Mouse (Mus musculus): Measurements from ENCODE around the gene Auts2. TPM values are rescaled to one million over a fixed set of nuclear protein-coding genes. Genes with fewer than 3 reads are reported as not detected.

Gene Auts2
- polyA plus RNA-seq, 1 experiment from 2014 or later: 45.3 TPM

- H3K36me3 ChIP-seq: no peaks in the 10 kb centered on the region
- no peaks in the 10 kb centered on the region for H3K27me3 ChIP-seq
- H3K9ac ChIP-seq: no peak overlapping the region
- no peak overlapping the region for H3K4me3 ChIP-seq (replicated peaks)
- no peak overlapping the region for H3K27ac ChIP-seq (replicated peaks)
- H3K9me3 ChIP-seq (replicated peaks): no peaks in the 10 kb centered on the region
- no peak for ATAC-seq (ENCODE audit: insufficient number of reproducible peaks, low FRiP score, low TSS enrichment, low read depth)
- H3K4me1 ChIP-seq: 0 out of 2 replicates have a peak, but pooled peaks cover 16% of the 10 kb centered on the region
- H3K4me2 ChIP-seq (replicated peaks): no peak overlapping the region
- 52% methylated on average over 2 of the region's 2 CpGs for WGBS
Measured at GRCm38 (mm10) chr5:131490811-131491210, 1052.3 kb downstream of the Auts2 start.

DNA sequence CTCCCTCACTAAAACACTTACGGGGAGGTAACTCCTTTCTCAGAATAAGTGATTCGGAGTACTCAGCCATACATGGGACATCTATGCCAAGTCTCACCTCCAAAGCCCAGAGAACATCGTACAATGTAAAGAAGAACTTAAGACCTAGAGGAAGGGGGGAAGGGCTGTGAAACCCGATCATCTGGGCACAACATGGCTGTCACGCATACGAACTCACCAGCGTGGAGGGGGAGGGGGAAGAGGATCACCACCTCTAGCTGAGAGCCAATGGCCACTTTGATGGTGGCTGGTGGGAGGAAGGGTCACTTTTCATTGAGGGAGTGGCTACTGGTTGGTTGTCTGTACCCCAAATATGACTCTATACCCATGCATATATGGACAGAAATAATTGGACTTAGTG is 1053.3 kb downstream of the Auts2 start:
- no peak overlapping the region for H3K4me3 ChIP-seq (replicated peaks)
- H3K9me3 ChIP-seq (replicated peaks): no peaks in the 10 kb centered on the region
- no peaks in the 10 kb centered on the region for H3K36me3 ChIP-seq
- no peak overlapping the region for H3K9ac ChIP-seq
- no peak overlapping the region for H3K4me2 ChIP-seq (replicated peaks)
- H3K4me1 ChIP-seq: 0 out of 2 replicates have a peak, but pooled peaks cover 16% of the 10 kb centered on the region
- 80% methylated on average over 7 of the region's 7 CpGs for WGBS
- no peak for ATAC-seq (ENCODE audit: insufficient number of reproducible peaks, low FRiP score, low TSS enrichment, low read depth)
- no peaks in the 10 kb centered on the region for H3K27me3 ChIP-seq
- no peak overlapping the region for H3K27ac ChIP-seq (replicated peaks)

DNA sequence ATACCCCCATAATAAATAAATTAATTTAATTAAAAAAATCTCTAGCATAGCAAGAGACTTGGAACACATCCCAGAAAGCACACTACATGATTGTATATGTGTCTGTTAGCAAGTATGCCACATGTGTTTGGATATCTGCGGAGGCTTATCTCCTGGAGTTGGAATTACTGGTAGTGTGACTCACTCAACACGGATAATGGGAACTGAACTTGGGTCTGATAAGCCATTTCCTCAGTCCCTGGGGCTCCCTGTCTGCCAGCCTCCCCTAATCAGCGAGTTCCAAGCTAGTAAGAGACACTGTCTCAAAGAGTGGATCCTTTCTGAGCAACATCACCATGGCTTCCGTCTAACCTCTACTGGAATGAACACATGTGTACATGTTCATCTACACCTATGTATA is 1056.6 kb downstream of the Auts2 start:
- Histone ChIP-seq H3K36me3 (no peaks in the 10 kb centered on the region), H3K4me2 (replicated peaks) (no peak overlapping the region), H3K4me1 (no peaks in the 10 kb centered on the region), H3K4me3 (replicated peaks) (no peak overlapping the region), H3K27me3 (no peaks in the 10 kb centered on the region), H3K9me3 (replicated peaks) (no peaks in the 10 kb centered on the region), H3K9ac (no peak overlapping the region), H3K27ac (replicated peaks) (no peak overlapping the region)
- 86% methylated on average over 4 of the region's 4 CpGs for WGBS
- ATAC-seq (ENCODE audit: insufficient number of reproducible peaks, low FRiP score, low TSS enrichment, low read depth): no peak

- H3K36me3 ChIP-seq: peaks cover 64% of the 10 kb centered on the region
- ATAC-seq (ENCODE audit: insufficient number of reproducible peaks, low FRiP score, low TSS enrichment, low read depth): no peak
Measured at GRCm38 (mm10) chr5:131475278-131475677, 1067.9 kb downstream of the Auts2 start.

GRCm38 (mm10) chr5:131468609-131469008 is 1074.5 kb downstream of the Auts2 start:
- H3K36me3 ChIP-seq: peaks cover 79% of the 10 kb centered on the region

More at GRCm38 (mm10) chr5:131475278-131475677, 1067.9 kb downstream of the Auts2 start:
- no peaks in the 10 kb centered on the region for H3K4me1 ChIP-seq
- no peak overlapping the region for H3K4me3 ChIP-seq (replicated peaks)
- 0 out of 2 replicates have a peak, but pooled peaks cover 3% of the 10 kb centered on the region for H3K9me3 ChIP-seq (replicated peaks)
- H3K4me2 ChIP-seq (replicated peaks): no peak overlapping the region
- no peak overlapping the region for H3K27ac ChIP-seq (replicated peaks)
- H3K9ac ChIP-seq: no peak overlapping the region
- H3K27me3 ChIP-seq: no peaks in the 10 kb centered on the region

GRCm38 (mm10) chr5:131466131-131466530 is 1077.0 kb downstream of the Auts2 start:
- Histone ChIP-seq H3K4me2 (replicated peaks) (no peak overlapping the region), H3K9ac (no peak overlapping the region), H3K27me3 (no peaks in the 10 kb centered on the region), H3K4me1 (no peaks in the 10 kb centered on the region), H3K36me3 (peaks cover 70% of the 10 kb centered on the region), H3K27ac (replicated peaks) (no peak overlapping the region), H3K4me3 (replicated peaks) (no peak overlapping the region), H3K9me3 (replicated peaks) (no peaks in the 10 kb centered on the region)
- ATAC-seq (ENCODE audit: insufficient number of reproducible peaks, low FRiP score, low TSS enrichment, low read depth): no peak
- 95% methylated on average over 9 of the region's 9 CpGs for WGBS

More at GRCm38 (mm10) chr5:131468609-131469008, 1074.5 kb downstream of the Auts2 start:
- H3K4me3 ChIP-seq (replicated peaks): no peak overlapping the region
- H3K27ac ChIP-seq (replicated peaks): no peak overlapping the region
- H3K9me3 ChIP-seq (replicated peaks): no peaks in the 10 kb centered on the region
- no peak for ATAC-seq (ENCODE audit: insufficient number of reproducible peaks, low FRiP score, low TSS enrichment, low read depth)
- no peak overlapping the region for H3K4me2 ChIP-seq (replicated peaks)
- H3K4me1 ChIP-seq: no peaks in the 10 kb centered on the region
- H3K9ac ChIP-seq: no peak overlapping the region
- no peaks in the 10 kb centered on the region for H3K27me3 ChIP-seq
- 94% methylated on average over 4 of the region's 4 CpGs for WGBS

GRCm38 (mm10) chr5:131463402-131463801 is 1079.7 kb downstream of the Auts2 start:
- peaks cover 63% of the 10 kb centered on the region for H3K36me3 ChIP-seq
- no peak overlapping the region for H3K4me3 ChIP-seq (replicated peaks)
- H3K27ac ChIP-seq (replicated peaks): no peak overlapping the region
- H3K27me3 ChIP-seq: no peaks in the 10 kb centered on the region
- H3K9me3 ChIP-seq (replicated peaks): no peaks in the 10 kb centered on the region
- WGBS: 91% methylated on average over 6 of the region's 6 CpGs
- no peak overlapping the region for H3K4me2 ChIP-seq (replicated peaks)
- H3K9ac ChIP-seq: no peak overlapping the region
- H3K4me1 ChIP-seq: no peaks in the 10 kb centered on the region
- ATAC-seq (ENCODE audit: insufficient number of reproducible peaks, low FRiP score, low TSS enrichment, low read depth): no peak

DNA sequence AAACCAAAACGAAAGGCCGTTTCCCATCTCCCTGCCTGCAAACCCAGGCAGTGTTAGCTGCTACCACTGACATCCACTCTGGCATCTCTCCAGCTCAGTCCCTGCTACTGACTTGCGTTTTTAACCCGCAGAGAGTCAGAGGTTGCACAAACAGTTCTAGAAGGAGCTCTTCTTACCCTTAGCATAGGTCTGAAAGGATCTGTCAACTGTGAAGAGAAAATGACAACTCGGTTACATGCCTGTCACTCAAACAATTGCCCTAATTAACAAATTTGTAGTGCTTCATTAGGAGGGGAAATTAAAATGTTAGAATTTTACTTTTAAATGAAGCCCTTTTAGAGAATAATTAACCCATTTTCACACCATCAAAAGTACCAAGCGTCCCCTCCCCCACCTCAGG is 1083.2 kb downstream of the Auts2 start:
- 86% methylated on average over 6 of the region's 6 CpGs for WGBS

DNA sequence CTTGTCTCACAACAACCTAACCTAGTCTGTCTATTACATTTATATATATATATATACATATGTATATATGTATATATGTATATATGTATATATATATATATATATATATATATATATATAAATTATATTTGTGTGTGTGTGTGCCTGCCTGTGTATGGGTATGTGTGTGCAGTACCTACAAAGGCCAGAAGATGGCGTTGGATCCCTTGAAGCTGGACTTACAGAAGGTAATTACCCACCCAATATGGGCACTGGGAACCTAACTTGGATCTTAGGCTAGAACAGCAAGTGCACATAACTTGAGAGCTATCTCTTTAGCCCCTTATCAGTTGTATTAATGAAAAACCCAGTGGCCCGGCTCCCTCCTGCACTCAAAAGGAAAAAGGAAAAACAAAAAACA is 1083.6 kb downstream of the Auts2 start:
- Histone ChIP-seq H3K9ac (no peak overlapping the region), H3K27me3 (no peaks in the 10 kb centered on the region), H3K4me3 (replicated peaks) (no peak overlapping the region), H3K36me3 (peaks cover 69% of the 10 kb centered on the region), H3K27ac (replicated peaks) (no peak overlapping the region), H3K4me1 (no peaks in the 10 kb centered on the region), H3K9me3 (replicated peaks) (no peaks in the 10 kb centered on the region), H3K4me2 (replicated peaks) (no peak overlapping the region)
- WGBS: 76% methylated on average over 2 of the region's 2 CpGs
- no peak for ATAC-seq (ENCODE audit: insufficient number of reproducible peaks, low FRiP score, low TSS enrichment, low read depth)

More for the DNA sequence above, 1083.2 kb downstream of the Auts2 start:
- H3K36me3 ChIP-seq: peaks cover 69% of the 10 kb centered on the region
- no peaks in the 10 kb centered on the region for H3K27me3 ChIP-seq
- H3K9me3 ChIP-seq (replicated peaks): no peaks in the 10 kb centered on the region
- H3K9ac ChIP-seq: no peak overlapping the region
- H3K4me2 ChIP-seq (replicated peaks): no peak overlapping the region
- no peak overlapping the region for H3K4me3 ChIP-seq (replicated peaks)
- no peak overlapping the region for H3K27ac ChIP-seq (replicated peaks)
- ATAC-seq (ENCODE audit: insufficient number of reproducible peaks, low FRiP score, low TSS enrichment, low read depth): no peak
- no peaks in the 10 kb centered on the region for H3K4me1 ChIP-seq

- 83% methylated on average over 6 of the region's 6 CpGs for WGBS
- H3K4me1 ChIP-seq: no peaks in the 10 kb centered on the region
- H3K36me3 ChIP-seq: peaks cover 77% of the 10 kb centered on the region
- no peaks in the 10 kb centered on the region for H3K9me3 ChIP-seq (replicated peaks)
- ATAC-seq (ENCODE audit: insufficient number of reproducible peaks, low FRiP score, low TSS enrichment, low read depth): no peak
- H3K4me2 ChIP-seq (replicated peaks): no peak overlapping the region
- H3K4me3 ChIP-seq (replicated peaks): no peak overlapping the region
- no peak overlapping the region for H3K9ac ChIP-seq
- H3K27me3 ChIP-seq: no peaks in the 10 kb centered on the region
- H3K27ac ChIP-seq (replicated peaks): no peak overlapping the region
Measured at GRCm38 (mm10) chr5:131458700-131459099, 1084.4 kb downstream of the Auts2 start.

DNA sequence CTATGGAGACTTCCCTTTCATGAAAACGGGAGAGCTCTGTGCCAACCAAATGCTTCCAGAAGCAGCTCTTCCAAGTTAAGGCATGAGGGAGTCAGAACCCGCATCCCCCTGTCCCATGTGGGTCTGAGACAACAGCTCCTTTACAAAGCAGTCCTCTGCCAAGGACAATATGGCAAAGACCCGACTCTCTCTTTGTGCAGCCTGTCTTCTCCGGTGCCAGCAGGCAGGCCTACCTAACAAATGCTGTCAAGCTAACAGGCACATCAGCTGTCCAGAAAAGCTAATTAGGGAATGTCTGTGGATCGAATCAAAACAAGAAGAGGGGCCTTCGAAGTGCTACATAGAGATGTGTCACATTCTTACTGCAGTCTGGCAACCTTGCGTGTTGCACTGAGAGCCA is 1085.1 kb downstream of the Auts2 start:
- Histone ChIP-seq H3K4me1 (no peaks in the 10 kb centered on the region), H3K27ac (replicated peaks) (no peak overlapping the region), H3K4me2 (replicated peaks) (no peak overlapping the region), H3K9ac (no peak overlapping the region), H3K4me3 (replicated peaks) (no peak overlapping the region), H3K9me3 (replicated peaks) (no peaks in the 10 kb centered on the region), H3K36me3 (peaks cover 76% of the 10 kb centered on the region), H3K27me3 (no peaks in the 10 kb centered on the region)
- no peak for ATAC-seq (ENCODE audit: insufficient number of reproducible peaks, low FRiP score, low TSS enrichment, low read depth)
- 87% methylated on average over 7 of the region's 7 CpGs for WGBS

DNA sequence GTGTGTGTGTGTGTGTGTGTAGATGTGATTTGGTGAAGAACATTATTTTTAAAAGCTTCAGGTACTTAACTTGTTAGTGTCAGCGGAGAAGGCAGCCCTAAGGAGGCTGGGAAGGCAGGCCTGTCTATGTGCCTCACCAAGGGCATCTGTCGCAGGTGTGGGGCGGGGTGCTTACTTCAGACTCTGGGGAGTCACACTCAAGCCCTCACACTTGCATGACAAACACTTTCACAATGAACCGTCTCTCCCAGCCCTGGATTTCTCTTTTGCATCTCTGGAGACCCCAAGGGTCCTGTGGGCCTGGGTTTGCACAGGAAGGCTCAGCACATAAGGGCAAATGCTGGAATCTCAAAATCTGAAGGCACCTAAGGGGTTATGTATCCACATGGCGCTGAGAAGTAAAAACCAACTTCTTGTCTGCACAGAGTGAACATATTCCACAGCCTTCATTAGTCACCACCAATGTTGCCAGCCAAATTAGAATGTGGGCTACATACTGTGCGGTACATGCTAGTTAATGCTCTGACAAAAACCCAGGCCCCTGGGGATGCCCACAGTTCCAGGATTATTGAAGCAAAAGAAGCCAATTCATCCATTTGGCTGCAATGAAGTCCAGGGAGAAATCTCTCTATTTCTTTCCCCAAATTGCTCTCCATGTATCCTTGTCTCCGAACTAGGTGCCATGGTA is 1093.8 kb downstream of the Auts2 start:
- 88% methylated on average over 7 of the region's 7 CpGs for WGBS

More for the DNA sequence above, 1093.8 kb downstream of the Auts2 start:
- Histone ChIP-seq H3K9me3 (replicated peaks) (no peaks in the 10 kb centered on the region), H3K9ac (no peak overlapping the region), H3K27ac (replicated peaks) (no peak overlapping the region), H3K4me3 (replicated peaks) (no peak overlapping the region), H3K4me2 (replicated peaks) (no peak overlapping the region), H3K27me3 (no peaks in the 10 kb centered on the region), H3K36me3 (peaks cover 95% of the 10 kb centered on the region), H3K4me1 (no peaks in the 10 kb centered on the region)
- no peak for ATAC-seq (ENCODE audit: insufficient number of reproducible peaks, low FRiP score, low TSS enrichment, low read depth)

Measured in embryonic facial prominence, embryonic 15.5 days (tissue).